Mouse (Mus musculus): Measurements from ENCODE around the gene Olfr90. TPM values are rescaled to one million over a fixed set of nuclear protein-coding genes. Genes with fewer than 3 reads are reported as not detected.

Gene Olfr90
- polyA plus RNA-seq, 1 experiment from 2014 or later = not detected

- Histone ChIP-seq H3K4me1 (no peaks in the 10 kb centered on the region), H3K9ac (no peak overlapping the region), H3K4me3 (no peak overlapping the region), H3K27me3 (replicated peaks) (no peaks in the 10 kb centered on the region), H3K27ac (no peak overlapping the region), H3K9me3 (replicated peaks) (no peaks in the 10 kb centered on the region), H3K4me2 (no peak overlapping the region), H3K36me3 (no peaks in the 10 kb centered on the region)
- 65% methylated on average over 2 of the region's 2 CpGs for WGBS (ENCODE audit: insufficient replicate concordance)
- no peak for ATAC-seq
Observed at GRCm38 (mm10) chr17:37075766-37076165, 12.5 kb downstream of the Olfr90 start.

- no peaks in the 10 kb centered on the region for H3K36me3 ChIP-seq
- H3K9me3 ChIP-seq (replicated peaks) = no peaks in the 10 kb centered on the region
- no peak for ATAC-seq
- H3K4me2 ChIP-seq = no peak overlapping the region
- no peak overlapping the region for H3K9ac ChIP-seq
- H3K4me3 ChIP-seq = no peak overlapping the region
- WGBS (ENCODE audit: insufficient replicate concordance) = 72% methylated on average over 6 of the region's 6 CpGs
- no peaks in the 10 kb centered on the region for H3K4me1 ChIP-seq
- H3K27ac ChIP-seq = no peak overlapping the region
- H3K27me3 ChIP-seq (replicated peaks) = no peaks in the 10 kb centered on the region
Observed at GRCm38 (mm10) chr17:37075181-37075580, 13.1 kb downstream of the Olfr90 start.

- Histone ChIP-seq H3K9me3 (replicated peaks) (no peaks in the 10 kb centered on the region), H3K36me3 (no peaks in the 10 kb centered on the region), H3K4me2 (no peak overlapping the region), H3K4me1 (no peaks in the 10 kb centered on the region), H3K9ac (no peak overlapping the region), H3K27me3 (replicated peaks) (no peaks in the 10 kb centered on the region), H3K4me3 (no peak overlapping the region), H3K27ac (no peak overlapping the region)
- WGBS (ENCODE audit: insufficient replicate concordance) = 60% methylated on average over 11 of the region's 11 CpGs
- no peak for ATAC-seq
Observed at GRCm38 (mm10) chr17:37072730-37073276, 15.5 kb downstream of the Olfr90 start.

- no peaks in the 10 kb centered on the region for H3K9me3 ChIP-seq (replicated peaks)
- H3K9ac ChIP-seq = no peak overlapping the region
- ATAC-seq = no peak
- H3K4me3 ChIP-seq = no peak overlapping the region
- no peak overlapping the region for H3K27ac ChIP-seq
- no peaks in the 10 kb centered on the region for H3K4me1 ChIP-seq
- no peak overlapping the region for H3K4me2 ChIP-seq
- no peaks in the 10 kb centered on the region for H3K36me3 ChIP-seq
- H3K27me3 ChIP-seq (replicated peaks) = no peaks in the 10 kb centered on the region
- 68% methylated on average over 12 of the region's 12 CpGs for WGBS (ENCODE audit: insufficient replicate concordance)
Observed at GRCm38 (mm10) chr17:37072080-37072729, 16.1 kb downstream of the Olfr90 start.

GRCm38 (mm10) chr17:37070121-37070520, 18.2 kb downstream of the Olfr90 start:
- Histone ChIP-seq H3K27ac (no peak overlapping the region), H3K36me3 (no peaks in the 10 kb centered on the region), H3K9me3 (replicated peaks) (no peaks in the 10 kb centered on the region), H3K4me3 (no peak overlapping the region), H3K4me2 (no peak overlapping the region), H3K4me1 (no peaks in the 10 kb centered on the region), H3K27me3 (replicated peaks) (no peaks in the 10 kb centered on the region), H3K9ac (no peak overlapping the region)
- ATAC-seq = no peak
- WGBS (ENCODE audit: insufficient replicate concordance) = 58% methylated on average over 8 of the region's 8 CpGs

- Histone ChIP-seq H3K27me3 (replicated peaks) (no peaks in the 10 kb centered on the region), H3K9ac (no peak overlapping the region), H3K4me1 (no peaks in the 10 kb centered on the region), H3K36me3 (no peaks in the 10 kb centered on the region), H3K4me3 (no peak overlapping the region), H3K27ac (no peak overlapping the region), H3K9me3 (replicated peaks) (no peaks in the 10 kb centered on the region), H3K4me2 (no peak overlapping the region)
- 59% methylated on average over 1 of the region's 1 CpGs for WGBS (ENCODE audit: insufficient replicate concordance)
- ATAC-seq = no peak
Observed at GRCm38 (mm10) chr17:37067861-37068260, 20.4 kb downstream of the Olfr90 start.

- no peaks in the 10 kb centered on the region for H3K36me3 ChIP-seq
- H3K9ac ChIP-seq = no peak overlapping the region
- no peak overlapping the region for H3K27ac ChIP-seq
- H3K9me3 ChIP-seq (replicated peaks) = no peaks in the 10 kb centered on the region
- H3K4me1 ChIP-seq = no peaks in the 10 kb centered on the region
- no peak overlapping the region for H3K4me2 ChIP-seq
- H3K4me3 ChIP-seq = no peak overlapping the region
- 40% methylated on average over 2 of the region's 2 CpGs for WGBS (ENCODE audit: insufficient replicate concordance)
- ATAC-seq = no peak
- H3K27me3 ChIP-seq (replicated peaks) = no peaks in the 10 kb centered on the region
Observed at GRCm38 (mm10) chr17:37065993-37066392, 22.3 kb downstream of the Olfr90 start.

GRCm38 (mm10) chr17:37063686-37064495, 24.4 kb downstream of the Olfr90 start:
- no peak overlapping the region for H3K27ac ChIP-seq
- ATAC-seq = no peak
- no peak overlapping the region for H3K4me2 ChIP-seq
- H3K9me3 ChIP-seq (replicated peaks) = no peaks in the 10 kb centered on the region
- H3K36me3 ChIP-seq = no peaks in the 10 kb centered on the region
- no peak overlapping the region for H3K9ac ChIP-seq
- H3K4me3 ChIP-seq = no peak overlapping the region
- no peaks in the 10 kb centered on the region for H3K4me1 ChIP-seq
- H3K27me3 ChIP-seq (replicated peaks) = no peaks in the 10 kb centered on the region
- 67% methylated on average over 11 of the region's 11 CpGs for WGBS (ENCODE audit: insufficient replicate concordance)

- Histone ChIP-seq H3K36me3 (no peaks in the 10 kb centered on the region; the same call in 1 of the 2 replicates), H3K9me3 (replicated peaks) (no peaks in the 10 kb centered on the region), H3K4me3 (no peak overlapping the region), H3K9ac (no peak overlapping the region), H3K4me2 (no peak overlapping the region), H3K4me1 (no peaks in the 10 kb centered on the region), H3K27me3 (replicated peaks) (no peaks in the 10 kb centered on the region), H3K27ac (no peak overlapping the region)
- no peak for ATAC-seq
- WGBS (ENCODE audit: insufficient replicate concordance) = 65% methylated on average over 10 of the region's 10 CpGs
Observed at GRCm38 (mm10) chr17:37063063-37063462, 25.2 kb downstream of the Olfr90 start.

- Histone ChIP-seq H3K9me3 (replicated peaks) (no peaks in the 10 kb centered on the region), H3K4me2 (no peak overlapping the region), H3K36me3 (no peaks in the 10 kb centered on the region; the same call in 1 of the 2 replicates), H3K9ac (no peak overlapping the region), H3K4me1 (no peaks in the 10 kb centered on the region), H3K27ac (no peak overlapping the region), H3K27me3 (replicated peaks) (no peaks in the 10 kb centered on the region), H3K4me3 (no peak overlapping the region)
- WGBS (ENCODE audit: insufficient replicate concordance) = 69% methylated on average over 10 of the region's 10 CpGs
- no peak for ATAC-seq
Observed at GRCm38 (mm10) chr17:37062101-37062641, 26.1 kb downstream of the Olfr90 start.

- Histone ChIP-seq H3K27ac (no peak overlapping the region), H3K27me3 (replicated peaks) (no peaks in the 10 kb centered on the region), H3K4me1 (no peaks in the 10 kb centered on the region), H3K9me3 (replicated peaks) (no peaks in the 10 kb centered on the region), H3K4me2 (no peak overlapping the region), H3K4me3 (no peak overlapping the region), H3K36me3 (no peaks in the 10 kb centered on the region; the same call in 1 of the 2 replicates), H3K9ac (no peak overlapping the region)
- WGBS (ENCODE audit: insufficient replicate concordance) = 56% methylated on average over 3 of the region's 3 CpGs
- no peak for ATAC-seq
Observed at GRCm38 (mm10) chr17:37061435-37061834, 26.9 kb downstream of the Olfr90 start.

GRCm38 (mm10) chr17:37056957-37057356, 31.3 kb downstream of the Olfr90 start:
- H3K9ac ChIP-seq = no peak overlapping the region
- H3K27me3 ChIP-seq (replicated peaks) = peaks cover 13% of the 10 kb centered on the region
- 78% methylated on average over 6 of the region's 6 CpGs for WGBS (ENCODE audit: insufficient replicate concordance)
- H3K4me2 ChIP-seq = no peak overlapping the region
- H3K4me1 ChIP-seq = no peaks in the 10 kb centered on the region
- no peak overlapping the region for H3K4me3 ChIP-seq
- H3K36me3 ChIP-seq = peaks cover 3% of the 10 kb centered on the region; the same call in 1 of the 2 replicates
- no peak for ATAC-seq
- H3K27ac ChIP-seq = no peak overlapping the region
- no peaks in the 10 kb centered on the region for H3K9me3 ChIP-seq (replicated peaks)

Data from liver, embryonic 12.5 days (tissue).